Mouse (Mus musculus): ENCODE measurements around the gene Cab39l.
"Not testable (repeated sequence)": the region's sequence is repeated elsewhere in the genome, so short reads cannot be mapped to it uniquely, and the experiment has no call there.

Cab39l gene

DNA sequence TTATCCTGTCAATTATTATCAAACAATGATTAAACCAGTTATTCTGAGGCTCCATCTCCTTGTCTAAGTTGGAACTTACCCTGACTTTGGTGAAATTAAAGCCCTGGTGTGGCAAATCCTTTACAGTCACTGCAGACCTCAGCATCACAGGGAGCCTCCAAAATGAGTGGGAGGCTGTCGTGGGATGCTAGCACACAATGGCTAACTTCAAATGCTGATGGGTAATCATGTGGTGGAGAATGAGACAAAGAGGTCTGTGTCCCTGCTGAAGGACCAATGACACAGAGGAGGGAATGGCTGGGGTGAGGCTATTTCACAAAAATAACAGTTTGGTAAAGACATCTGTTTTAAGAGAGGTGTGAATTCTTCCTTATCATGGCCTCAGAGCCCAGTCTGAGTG lies 117.1 kb downstream of the Cab39l start:
- no peak for DNase-seq (ENCODE audit: extremely low read depth, low read depth, low spot score)

- no peak for DNase-seq (ENCODE audit: extremely low read depth, low read depth, low spot score)
Observed at GRCm38 (mm10) chr14:59566756-59567155, 126.0 kb downstream of the Cab39l start.

DNA sequence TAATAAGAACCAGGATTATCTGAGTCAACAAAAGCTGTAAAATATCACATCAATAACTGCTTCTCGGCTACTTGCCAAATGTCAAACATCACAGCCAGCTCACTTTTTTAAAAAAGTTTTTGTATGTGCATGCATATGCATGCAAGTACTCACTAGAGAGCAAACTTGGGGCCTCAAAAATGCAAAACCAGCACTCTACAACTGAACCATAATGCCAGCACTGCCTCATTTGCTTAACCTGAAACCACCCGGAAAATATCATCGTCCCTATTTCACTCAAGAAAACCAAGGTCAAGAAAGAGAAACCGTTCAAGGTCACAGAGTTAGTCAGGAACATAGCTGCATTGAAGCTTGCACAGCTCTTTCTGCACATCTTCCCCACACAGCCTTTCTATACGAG lies 135.6 kb downstream of the Cab39l start:
- DNase-seq (ENCODE audit: extremely low read depth, low read depth, low spot score), result no peak

GRCm38 (mm10) chr14:59590614-59591013 lies 149.8 kb downstream of the Cab39l start:
- DNase-seq (ENCODE audit: extremely low read depth, low read depth, low spot score), result no peak

DNA sequence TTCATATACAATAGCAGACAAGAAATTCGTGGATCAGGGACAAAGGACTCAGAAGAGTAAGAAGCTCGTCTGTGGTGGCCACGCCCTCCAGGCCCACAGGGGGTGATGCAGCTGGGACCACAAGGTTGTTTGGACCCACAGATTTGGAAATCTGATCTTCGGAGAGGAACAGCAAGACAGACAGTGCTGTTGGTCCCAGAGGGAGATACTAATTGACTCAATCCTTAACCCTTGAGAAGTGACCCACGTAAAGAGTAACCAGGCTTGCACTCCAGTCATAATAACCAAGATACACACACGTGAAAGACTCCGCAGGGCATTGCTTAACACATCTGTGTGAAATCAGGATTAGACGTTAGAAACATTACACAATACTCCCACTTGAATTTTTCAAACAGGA lies 151.1 kb downstream of the Cab39l start:
- peak; percentile 98 for DNase-seq (ENCODE audit: extremely low read depth, low read depth, low spot score)

DNA sequence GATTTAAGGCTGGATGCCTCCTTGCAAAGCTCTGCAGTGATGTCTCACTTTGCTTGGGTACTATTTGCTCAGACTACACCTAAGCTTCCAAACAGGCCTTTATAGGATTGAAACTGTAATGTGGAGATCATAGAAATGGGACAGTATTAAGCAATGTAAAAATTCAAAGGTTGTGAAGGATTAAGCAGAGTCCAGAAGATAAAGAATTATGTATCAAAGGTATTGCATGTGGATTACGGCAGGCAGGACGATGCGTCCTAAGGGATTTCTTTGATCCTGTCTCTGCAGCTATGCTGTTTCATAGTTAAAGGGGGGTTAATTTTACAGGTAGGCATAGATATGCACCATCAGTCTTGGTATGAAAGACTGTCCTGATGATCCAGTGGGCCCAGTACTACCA lies 151.8 kb downstream of the Cab39l start:
- DNase-seq (ENCODE audit: extremely low read depth, low read depth, low spot score), result peak; percentile 62

GRCm38 (mm10) chr14:59594988-59595387 lies 154.2 kb downstream of the Cab39l start:
- DNase-seq (ENCODE audit: extremely low read depth, low read depth, low spot score), result no peak

GRCm38 (mm10) chr14:59597398-59598259 lies 156.9 kb downstream of the Cab39l start, which contains the start of gene Cdadc1:
TSS of gene Cdadc1 (minus strand) at chr14:59597959.
- DNase-seq (ENCODE audit: extremely low read depth, low read depth, low spot score), result peak; percentile 25

DNA sequence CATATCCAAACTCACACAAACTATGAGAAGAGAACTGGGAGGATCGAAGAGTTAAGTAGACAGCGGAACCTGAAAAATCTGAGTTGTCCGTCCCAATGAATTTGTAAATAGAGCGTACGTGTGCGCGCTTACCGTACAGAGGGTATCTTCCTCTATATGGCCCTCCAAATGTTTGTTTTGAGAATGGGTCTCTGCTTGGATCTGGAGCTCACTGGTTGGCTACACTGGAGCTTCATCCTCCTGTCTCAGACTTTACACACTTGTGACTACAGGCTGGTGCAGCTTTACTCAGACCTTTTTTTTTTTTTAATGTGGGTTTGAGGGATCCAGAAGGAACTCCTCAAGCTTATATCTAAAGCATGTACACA lies 157.5 kb downstream of the Cab39l start:
- no peak for DNase-seq (ENCODE audit: extremely low read depth, low read depth, low spot score)

GRCm38 (mm10) chr14:59604002-59604645 lies 163.4 kb downstream of the Cab39l start:
- no peak for DNase-seq (ENCODE audit: extremely low read depth, low read depth, low spot score)

GRCm38 (mm10) chr14:59605671-59606353 lies 165.0 kb downstream of the Cab39l start:
- no peak for DNase-seq (ENCODE audit: extremely low read depth, low read depth, low spot score)

- DNase-seq (ENCODE audit: extremely low read depth, low read depth, low spot score), result no peak
Observed at GRCm38 (mm10) chr14:59607021-59607420, 166.2 kb downstream of the Cab39l start.

DNA sequence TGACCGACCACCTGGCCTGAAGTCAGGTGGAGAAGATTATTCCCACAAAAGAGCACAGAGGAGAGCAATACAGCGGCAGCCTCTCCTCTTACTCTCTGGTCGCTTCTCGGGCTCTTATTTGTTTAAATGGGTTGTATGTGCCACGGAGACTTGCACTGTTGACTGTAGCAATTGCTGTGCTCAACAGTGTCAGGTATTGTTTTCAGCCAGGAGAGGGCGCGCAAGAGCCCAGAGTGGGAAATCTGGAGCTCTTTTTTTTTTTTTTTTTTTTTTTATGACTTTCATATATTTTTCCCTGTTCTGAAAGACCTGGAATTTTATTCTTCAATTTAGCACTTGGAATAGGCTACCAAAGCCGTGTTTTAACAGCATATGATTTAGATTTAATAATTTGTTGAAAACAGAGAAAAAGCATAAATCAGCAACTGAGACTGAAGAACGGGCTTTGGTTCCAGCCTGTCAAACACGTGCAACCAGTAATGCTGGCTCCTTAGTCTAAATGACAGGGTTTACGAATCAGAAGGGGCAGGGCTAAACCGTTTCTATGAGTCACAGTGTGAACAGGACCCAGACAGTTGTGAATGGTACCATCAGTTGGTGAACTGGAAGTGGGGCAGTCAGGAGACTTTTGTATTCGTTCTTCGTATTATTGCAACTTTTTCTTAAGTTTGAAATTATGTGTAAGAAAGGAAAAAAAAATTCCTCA lies 172.3 kb downstream of the Cab39l start:
- no peak for DNase-seq (ENCODE audit: extremely low read depth, low read depth, low spot score)

DNA sequence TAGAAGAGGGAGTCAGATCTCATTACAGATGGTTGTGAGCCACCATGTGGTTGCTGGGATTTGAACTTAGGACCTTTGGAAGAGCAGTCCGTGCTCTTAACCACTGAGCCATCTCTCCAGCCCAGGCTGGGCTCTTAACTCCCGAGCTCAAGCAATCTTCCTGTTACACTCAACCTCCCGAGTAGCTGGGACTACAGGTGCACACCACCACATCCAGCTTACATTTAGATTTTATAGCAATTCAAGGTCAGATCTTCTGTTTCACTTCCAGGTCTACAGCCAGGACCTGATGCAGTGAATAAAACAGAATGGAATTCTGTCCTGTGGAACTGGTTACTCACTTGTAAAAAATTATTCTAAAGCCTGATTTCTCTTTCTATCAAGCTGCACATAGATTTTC lies 173.4 kb downstream of the Cab39l start:
- not testable (repeated sequence) for DNase-seq (ENCODE audit: extremely low read depth, low read depth, low spot score)

GRCm38 (mm10) chr14:59616802-59617201 lies 176.0 kb downstream of the Cab39l start:
- DNase-seq (ENCODE audit: extremely low read depth, low read depth, low spot score), result no peak

DNA sequence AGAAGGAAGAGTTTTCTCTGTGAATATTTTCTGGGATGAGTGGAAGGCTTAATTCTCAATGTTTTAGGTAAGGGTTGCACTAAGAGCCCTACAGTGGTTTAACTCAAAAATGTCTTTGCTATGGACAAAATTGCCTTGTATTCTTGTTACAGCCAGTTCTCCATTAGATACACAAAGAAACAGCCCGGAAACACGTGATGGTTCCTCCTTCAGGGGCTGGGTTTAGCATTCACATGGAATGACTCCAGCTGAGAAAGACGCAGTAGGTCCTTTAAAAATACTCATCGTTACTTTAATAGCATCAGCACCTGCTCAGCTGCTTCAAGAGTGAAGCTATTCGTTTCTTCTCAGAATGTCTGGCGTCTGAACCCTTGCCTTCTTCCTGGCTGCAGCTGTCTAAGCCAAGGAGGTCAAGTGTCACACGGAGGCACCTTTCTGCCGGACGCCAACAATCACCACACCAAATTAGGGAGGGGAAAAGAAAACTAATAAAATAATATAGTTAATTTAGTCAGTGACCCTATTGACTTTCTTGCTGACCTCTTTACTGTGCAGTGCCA lies 183.6 kb downstream of the Cab39l start:
- no peak for DNase-seq (ENCODE audit: extremely low read depth, low read depth, low spot score)

GRCm38 (mm10) chr14:59625158-59625805 lies 184.5 kb downstream of the Cab39l start, which contains the start of gene Shisa2:
TSS of gene Shisa2 (plus strand) at chr14:59625308.
- DNase-seq (ENCODE audit: extremely low read depth, low read depth, low spot score), result no peak

DNA sequence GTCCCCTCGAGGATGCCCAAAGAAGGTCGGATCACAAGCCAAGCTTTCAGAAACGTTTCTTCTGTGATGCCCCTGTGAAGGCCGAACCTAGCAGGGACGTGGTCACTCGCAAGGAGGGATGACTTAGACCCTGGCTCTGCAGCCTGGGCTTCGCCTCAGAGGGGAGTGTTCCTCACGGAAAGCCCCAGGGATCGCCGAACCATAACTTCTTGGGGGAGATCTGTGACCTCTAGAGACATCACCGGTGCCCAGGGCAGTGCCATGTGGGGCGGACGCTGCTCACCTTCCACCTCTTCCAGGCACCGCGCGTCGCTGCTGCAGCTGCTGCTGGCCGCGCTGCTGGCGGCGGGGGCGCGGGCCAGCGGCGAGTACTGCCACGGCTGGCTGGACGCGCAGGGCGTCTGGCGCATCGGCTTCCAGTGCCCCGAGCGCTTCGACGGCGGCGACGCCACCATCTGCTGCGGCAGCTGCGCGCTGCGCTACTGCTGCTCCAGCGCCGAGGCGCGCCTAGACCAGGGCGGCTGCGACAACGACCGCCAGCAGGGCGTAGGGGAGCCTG lies 185.1 kb downstream of the Cab39l start:
- no peak for DNase-seq (ENCODE audit: extremely low read depth, low read depth, low spot score)

DNA sequence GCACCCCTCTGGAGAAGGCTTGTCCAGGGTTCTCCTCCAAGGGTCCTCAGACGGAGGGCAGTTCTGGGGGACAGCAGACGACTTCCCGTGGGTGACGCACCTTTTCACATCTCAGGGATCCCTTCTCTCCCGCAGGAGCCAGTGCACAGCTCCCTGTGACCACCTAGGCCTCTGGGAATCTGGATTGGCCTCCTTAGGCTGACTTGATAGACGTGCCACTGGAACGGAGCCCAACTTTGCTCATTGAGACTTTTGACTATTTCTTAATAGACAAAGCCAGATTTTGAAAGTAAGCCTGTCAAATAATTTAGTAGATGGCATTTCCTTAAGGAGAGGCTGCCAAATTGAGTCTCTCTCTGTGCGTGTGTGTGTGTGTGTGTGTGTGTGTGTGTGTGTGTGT lies 185.9 kb downstream of the Cab39l start:
- DNase-seq (ENCODE audit: extremely low read depth, low read depth, low spot score), result no peak

DNA sequence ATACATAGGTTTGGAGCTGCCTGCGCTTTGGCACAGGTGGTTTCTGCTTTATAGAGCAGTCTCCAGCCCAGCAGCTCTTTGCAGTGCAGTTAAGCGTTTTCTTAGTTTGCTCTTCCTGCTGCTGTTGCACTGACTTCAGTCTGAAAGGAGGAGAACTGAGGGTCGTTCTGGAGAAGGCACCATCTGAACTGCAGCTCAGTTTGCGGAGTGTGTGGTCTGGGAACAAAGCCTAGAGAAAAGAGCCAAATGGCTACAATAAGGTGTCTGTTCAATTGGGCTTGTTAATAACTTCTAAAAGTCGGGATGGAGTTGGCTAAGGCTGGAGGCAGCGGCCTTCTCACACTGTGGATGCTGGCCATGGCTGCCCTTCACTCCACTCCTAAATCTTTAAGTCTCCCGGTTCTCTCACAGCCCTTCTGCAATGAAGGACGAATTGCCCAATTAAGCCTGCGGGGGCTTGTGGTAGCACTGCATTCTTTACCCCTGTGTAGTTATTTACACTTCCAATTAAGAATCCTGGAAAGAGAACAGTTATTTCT lies 186.4 kb downstream of the Cab39l start:
- DNase-seq (ENCODE audit: extremely low read depth, low read depth, low spot score), result no peak

Measured in fat pad, adult 2 months (tissue).